Mouse (Mus musculus) liver, adult 2 months (tissue): Measurements from ENCODE around the gene Dscaml1.

Source experiments
- CTCF ChIP-seq: fragments of 200-500 bp; IDR thresholded peaks from 2 replicates; pipeline ENCODE4 v1.5.1; 2011; ENCODE audit warnings: low read depth, low read length, control low read depth
- POLR2A ChIP-seq: fragments of 200-500 bp; IDR thresholded peaks from 2 replicates; pipeline ENCODE4 v1.6.1; 2011; ENCODE audit warnings: low read length, control low read depth; ENCODE audit not compliant: insufficient read depth; ENCODE audit errors: extremely low read depth

- TF ChIP-seq CTCF (no peak), POLR2A (no peak)
Measured at GRCm38 (mm10) chr9:45454032-45454431, 27.6 kb downstream of the Dscaml1 start.
